31 mouse cellular contexts compared by ENCODE assay signal in the genomic region with DNA sequence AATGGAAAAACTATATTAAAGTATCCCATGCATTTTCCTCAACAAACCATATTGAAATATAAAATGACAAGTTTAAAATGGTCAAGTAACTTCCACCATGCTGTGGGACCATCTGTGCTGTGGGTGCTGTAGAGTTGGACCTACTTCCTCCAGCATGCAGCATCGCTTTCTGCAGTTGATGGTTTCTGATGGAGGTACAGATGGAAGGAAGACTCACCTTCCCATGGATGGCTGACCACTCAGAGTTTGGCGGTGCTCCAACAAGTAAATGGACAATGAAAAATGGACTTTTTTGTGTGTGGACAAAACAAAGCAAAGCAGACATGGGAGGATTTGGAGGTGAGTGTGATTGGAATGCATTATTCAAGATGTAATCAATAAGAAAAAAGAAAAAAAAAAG.
DNase-seq lines count a peak whose midpoint lies in the region; ATAC-seq and TF ChIP-seq lines count a peak whose summit lies in the region.
"Had no signal": no experiment of that assay in that cellular context is flagged by ENCODE, and none has a peak within 500 bp of the region (broad histone marks: within the 10 kb centered on the region; RNA-seq: fewer than 3 reads in every experiment).

No protein-coding gene starts in this region.

- no peak overlapping the region for H3K4me3 ChIP-seq in midbrain, postnatal 0 days (ENCODE audit: low read depth, low read length)
- no peak overlapping the region for H3K4me3 ChIP-seq in midbrain, embryonic 16.5 days (ENCODE audit: low read depth, low read length)
- no peak overlapping the region for H3K4me3 ChIP-seq in forebrain, embryonic 13.5 days
- H3K4me3 ChIP-seq: heart, embryonic 10.5 days; heart, embryonic 15.5 days; hindbrain, embryonic 12.5 days; limb, embryonic 13.5 days; lung, embryonic 15.5 days; midbrain, embryonic 12.5 days; neural tube, embryonic 15.5 days had no signal

- no peak overlapping the region for H3K4me2 ChIP-seq in midbrain, postnatal 0 days (ENCODE audit: low read depth, low read length, poor library complexity, severe bottlenecking)
- H3K4me2 ChIP-seq in midbrain, embryonic 16.5 days (ENCODE audit: low read length) = no peak overlapping the region
- H3K4me2 ChIP-seq in forebrain, embryonic 13.5 days = no peak overlapping the region
- H3K4me2 ChIP-seq: heart, embryonic 15.5 days; hindbrain, embryonic 12.5 days; limb, embryonic 13.5 days; liver, embryonic 11.5 days; lung, embryonic 15.5 days; midbrain, embryonic 12.5 days; neural tube, embryonic 15.5 days had no signal

- H3K27me3 ChIP-seq in midbrain, postnatal 0 days (ENCODE audit: insufficient read depth, low read length) = no peaks in the 10 kb centered on the region
- H3K27me3 ChIP-seq in midbrain, embryonic 16.5 days (ENCODE audit: control insufficient read depth, insufficient read depth, low read depth, low read length) = no peaks in the 10 kb centered on the region
- no peaks in the 10 kb centered on the region for H3K27me3 ChIP-seq in forebrain, embryonic 13.5 days
- H3K27me3 ChIP-seq: CH12.LX; heart, embryonic 15.5 days; hindbrain, embryonic 12.5 days; limb, embryonic 13.5 days; lung, embryonic 15.5 days; midbrain, embryonic 12.5 days; neural tube, embryonic 15.5 days had no signal

- H3K27ac ChIP-seq in midbrain, postnatal 0 days (ENCODE audit: low read depth, low read length) = no peak overlapping the region
- no peak overlapping the region for H3K27ac ChIP-seq in midbrain, embryonic 16.5 days (ENCODE audit: low read length)
- no peak overlapping the region for H3K27ac ChIP-seq in forebrain, embryonic 13.5 days
- H3K27ac ChIP-seq: heart, embryonic 10.5 days; heart, embryonic 15.5 days; hindbrain, embryonic 12.5 days; limb, embryonic 13.5 days; lung, embryonic 15.5 days; midbrain, embryonic 12.5 days; neural tube, embryonic 15.5 days; stomach, postnatal 0 days had no signal

- no peaks in the 10 kb centered on the region for H3K36me3 ChIP-seq in midbrain, postnatal 0 days (ENCODE audit: insufficient read depth, low read length)
- H3K36me3 ChIP-seq in midbrain, embryonic 16.5 days (ENCODE audit: control insufficient read depth, insufficient read depth, low read length) = no peaks in the 10 kb centered on the region
- no peaks in the 10 kb centered on the region for H3K36me3 ChIP-seq in forebrain, embryonic 13.5 days (ENCODE audit: poor library complexity, severe bottlenecking)
- H3K36me3 ChIP-seq: heart, embryonic 10.5 days; heart, embryonic 15.5 days; hindbrain, embryonic 12.5 days; limb, embryonic 13.5 days; lung, embryonic 15.5 days; midbrain, embryonic 12.5 days; neural tube, embryonic 15.5 days had no signal

- no peak for ATAC-seq in midbrain, postnatal 0 days (ENCODE audit: low FRiP score)
- ATAC-seq in midbrain, embryonic 16.5 days = no peak
- ATAC-seq in erythroblast, adult 5-6 weeks (replicated peaks; ENCODE audit: low FRiP score, poor library complexity, severe bottlenecking) = no peak
- ATAC-seq in forebrain, embryonic 13.5 days = no peak
- no peak for ATAC-seq in erythroid progenitor cell, adult 5-6 weeks (replicated peaks; ENCODE audit: low FRiP score, poor library complexity, severe bottlenecking)
- ATAC-seq: activated CD4-positive, CD25-positive, alpha-beta regulatory T cell, adult 4 months; forebrain, embryonic 14.5 days; intestine, embryonic 16.5 days had no signal

- no peak overlapping the region for H3K9ac ChIP-seq in midbrain, postnatal 0 days (replicated peaks; ENCODE audit: low read length, poor library complexity, severe bottlenecking)
- no peak overlapping the region for H3K9ac ChIP-seq in midbrain, embryonic 16.5 days (ENCODE audit: low read depth, low read length)
- H3K9ac ChIP-seq in forebrain, embryonic 13.5 days = no peak overlapping the region
- H3K9ac ChIP-seq: heart, embryonic 15.5 days; hindbrain, embryonic 12.5 days; limb, embryonic 13.5 days; lung, embryonic 15.5 days; midbrain, embryonic 12.5 days; neural tube, embryonic 15.5 days had no signal

- DNase-seq in midbrain, postnatal 0 days (ENCODE audit: low spot score) = peak; percentile 5
- DNase-seq in cerebellum, adult 18-20 months = peak; percentile 72 to 76
- DNase-seq in cerebellum, postnatal 10 days = peak; percentile 75 to 85
- DNase-seq: adrenal gland, adult 2 months; B cell, adult 2 months; gastrocnemius, postnatal 25 days; heart, adult 11 months; kidney, adult 8-10 months; kidney, postnatal 14 days; lung, postnatal 36 days; right cerebral cortex, postnatal 25 days; spleen, adult 18-20 months; thymus, adult 18-20 months; thymus, postnatal 25 days had no signal

- TF ChIP-seq CTCF in midbrain, postnatal 0 days (IDR thresholded peaks at IDR 0.05) = no peak

- no peaks in the 10 kb centered on the region for H3K4me1 ChIP-seq in midbrain, postnatal 0 days (ENCODE audit: insufficient read depth, low read length)
- no peaks in the 10 kb centered on the region for H3K4me1 ChIP-seq in midbrain, embryonic 16.5 days (ENCODE audit: control insufficient read depth, insufficient read depth, low read length)
- no peaks in the 10 kb centered on the region for H3K4me1 ChIP-seq in forebrain, embryonic 13.5 days
- H3K4me1 ChIP-seq: heart, embryonic 10.5 days; heart, embryonic 15.5 days; hindbrain, embryonic 12.5 days; limb, embryonic 13.5 days; lung, embryonic 15.5 days; midbrain, embryonic 12.5 days; neural tube, embryonic 15.5 days had no signal

- 93% methylated on average over 2 of the region's 2 CpGs for WGBS in midbrain, postnatal 0 days
- WGBS in midbrain, embryonic 16.5 days = 95% methylated on average over 2 of the region's 2 CpGs
- WGBS in forebrain, embryonic 13.5 days = 93% methylated on average over 2 of the region's 2 CpGs

- no peaks in the 10 kb centered on the region for H3K9me3 ChIP-seq in midbrain, postnatal 0 days (ENCODE audit: low read length)
- no peaks in the 10 kb centered on the region for H3K9me3 ChIP-seq in midbrain, embryonic 16.5 days (replicated peaks; ENCODE audit: control insufficient read depth, low read length, poor library complexity, severe bottlenecking)
- no peaks in the 10 kb centered on the region for H3K9me3 ChIP-seq in forebrain, embryonic 13.5 days (replicated peaks)
- H3K9me3 ChIP-seq: heart, embryonic 10.5 days; heart, embryonic 15.5 days; hindbrain, embryonic 12.5 days; limb, embryonic 13.5 days; lung, embryonic 15.5 days; midbrain, embryonic 12.5 days; neural tube, embryonic 15.5 days had no signal

Comparison
In these comparisons a context has a peak if more than half of its experiments do, and no peak if none do; other contexts are left out.
1. DNase-seq: peak in every context shown above with its lines; median percentile 80 in cerebellum, postnatal 10 days; 74 in cerebellum, adult 18-20 months; 5 in midbrain, postnatal 0 days.